Mouse (Mus musculus): ENCODE results near the gene Lrrc2. TPM values are rescaled to one million over a fixed set of nuclear protein-coding genes. Genes with fewer than 3 reads are reported as not detected.

Lrrc2 gene
- total and polyA plus RNA-seq, 3 experiments = 1.6 to 3.6 (median 1.6) TPM

- Histone ChIP-seq H3K4me2 (ENCODE audit: insufficient read depth, low read depth, poor library complexity, severe bottlenecking) (no peak overlapping the region), H3K4me3 (replicated peaks in 1 of 3; ENCODE audit: low read depth in 2 of 3, low read length in 2 of 3, poor library complexity in 1 of 3) (no peak overlapping the region), H3K4me1 (ENCODE audit: control insufficient read depth in 1 of 2, insufficient read depth in 2 of 2) (peaks cover 7 to 41% of the 10 kb centered on the region in 2 experiments), H3K27me3 (replicated peaks) (no peaks in the 10 kb centered on the region), H3K9me3 (replicated peaks; ENCODE audit: low read length) (no peaks in the 10 kb centered on the region), H3K79me2 (replicated peaks; ENCODE audit: control insufficient read depth, extremely low read depth, insufficient read depth, poor library complexity, severe bottlenecking) (no peaks in the 10 kb centered on the region), H3K9ac (ENCODE audit: insufficient read depth, low read depth) (no peak overlapping the region), H3K27ac (ENCODE audit: insufficient read depth, low read depth) (no peak overlapping the region), H3K36me3 (replicated peaks in 1 of 2; ENCODE audit: control insufficient read depth in 1 of 2, insufficient read depth in 1 of 2, low read length in 1 of 2) (no peaks in the 10 kb centered on the region)
- TF ChIP-seq SIN3A (IDR thresholded peaks at IDR 0.05; ENCODE audit: low read length) (no peak), NELFE (IDR thresholded peaks at IDR 0.05; ENCODE audit: low read depth, low read length) (no peak), MAFK (IDR thresholded peaks at IDR 0.05; ENCODE audit: insufficient replicate concordance, low read length) (no peak), KAT2A (IDR thresholded peaks at IDR 0.05; ENCODE audit: insufficient replicate concordance, low read length) (no peak), ZNF384 (IDR thresholded peaks at IDR 0.05; ENCODE audit: low read depth, low read length) (no peak)
- dilution Hi-C loops (cut with MboI; ENCODE audit: extremely low pct_ligation_motif_present, extremely low pct_unique_long_range_greater_than_20kb, low sequenced_read_pairs) (no loop called here), in situ Hi-C loops (cut with MboI; ENCODE audit: low pct_ligation_motif_present, low pct_unique_long_range_greater_than_20kb, low sequenced_read_pairs) (loop anchor here (5.0 kb wide), 1 partner anchor 63 kb away; no protein-coding TSS in a partner anchor)
- DNase-seq (ENCODE audit: extremely low read depth) = no peak
These were observed 47.7 kb downstream of the Lrrc2 start for GRCm38 (mm10) chr9:110999056-110999455.

- H3K9ac ChIP-seq (ENCODE audit: insufficient read depth, low read depth) = no peak overlapping the region
- H3K79me2 ChIP-seq (replicated peaks; ENCODE audit: control insufficient read depth, extremely low read depth, insufficient read depth, poor library complexity, severe bottlenecking) = no peaks in the 10 kb centered on the region
- H3K27ac ChIP-seq (ENCODE audit: insufficient read depth, low read depth) = no peak overlapping the region
- no peaks in the 10 kb centered on the region for H3K36me3 ChIP-seq (replicated peaks in 1 of 2; ENCODE audit: control insufficient read depth in 1 of 2, insufficient read depth in 1 of 2, low read length in 1 of 2)
- in situ Hi-C loops (cut with MboI; ENCODE audit: low pct_ligation_motif_present, low pct_unique_long_range_greater_than_20kb, low sequenced_read_pairs) (loop anchor here (5.0 kb wide), 1 partner anchor 62 kb away; no protein-coding TSS in a partner anchor), dilution Hi-C loops (cut with MboI; ENCODE audit: extremely low pct_ligation_motif_present, extremely low pct_unique_long_range_greater_than_20kb, low sequenced_read_pairs) (no loop called here)
- TF ChIP-seq POLR2AphosphoS2 (IDR thresholded peaks at IDR 0.05; ENCODE audit: low read depth, low read length) = no peak
- no peak for TF ChIP-seq MEF2A (IDR thresholded peaks at IDR 0.05; ENCODE audit: borderline replicate concordance, low read depth, low read length)
- no peak for TF ChIP-seq CTCF (conservative IDR thresholded peaks at IDR 0.05 in 1 of 2, IDR thresholded peaks at IDR 0.05 in 1 of 2; ENCODE audit: low read depth in 2 of 2, low read length in 2 of 2)
- no peak for TF ChIP-seq ELF1 (IDR thresholded peaks at IDR 0.05; ENCODE audit: low read depth, low read length)
- TF ChIP-seq JUN (IDR thresholded peaks at IDR 0.05; ENCODE audit: insufficient read depth, low read depth, low read length) = no peak
- TF ChIP-seq EP300 (IDR thresholded peaks at IDR 0.05; ENCODE audit: low read length) = no peak
- TF ChIP-seq CHD1 (IDR thresholded peaks at IDR 0.05; ENCODE audit: low read depth, low read length) = no peak
- no peak for TF ChIP-seq HCFC1 (IDR thresholded peaks at IDR 0.05; ENCODE audit: low read depth, low read length)
- TF ChIP-seq POLR2A (IDR thresholded peaks at IDR 0.05; ENCODE audit: low read depth, low read length) = no peak
- no peak for TF ChIP-seq GABPA (IDR thresholded peaks at IDR 0.05; ENCODE audit: insufficient replicate concordance, low read depth, low read length)
- TF ChIP-seq E2F4 (IDR thresholded peaks at IDR 0.05; ENCODE audit: insufficient replicate concordance, low read depth, low read length) = no peak
- H3K4me3 ChIP-seq (replicated peaks in 1 of 3; ENCODE audit: low read depth in 2 of 3, low read length in 2 of 3, poor library complexity in 1 of 3) = no peak overlapping the region
- no peaks in the 10 kb centered on the region for H3K27me3 ChIP-seq (replicated peaks)
- no peak overlapping the region for H3K4me2 ChIP-seq (ENCODE audit: insufficient read depth, low read depth, poor library complexity, severe bottlenecking)
- no peaks in the 10 kb centered on the region for H3K9me3 ChIP-seq (replicated peaks; ENCODE audit: low read length)
- peaks cover 7 to 34% of the 10 kb centered on the region in 2 experiments for H3K4me1 ChIP-seq (ENCODE audit: control insufficient read depth in 1 of 2, insufficient read depth in 2 of 2)
- DNase-seq (ENCODE audit: extremely low read depth) = no peak
These were observed 48.5 kb downstream of the Lrrc2 start for GRCm38 (mm10) chr9:110999856-111000255.
